Mouse (Mus musculus): ENCODE results near the gene Ylpm1. TPM values are rescaled to one million over a fixed set of nuclear protein-coding genes. Genes with fewer than 3 reads are reported as not detected.

Gene Ylpm1
- polyA plus RNA-seq, 1 experiment = 16.6 TPM

- no peaks in the 10 kb centered on the region for H3K36me3 ChIP-seq (ENCODE audit: control insufficient read depth, insufficient read depth)
- H3K79me3 ChIP-seq (ENCODE audit: low read depth) = no peaks in the 10 kb centered on the region
- no peaks in the 10 kb centered on the region for H3K79me2 ChIP-seq (ENCODE audit: control insufficient read depth, insufficient read depth)
- H3ac ChIP-seq (ENCODE audit: control insufficient read depth, insufficient read length, low read depth) = no peak overlapping the region
- no peak for TF ChIP-seq CEBPB (IDR thresholded peaks at IDR 0.05; ENCODE audit: low read depth)
- no peak for TF ChIP-seq FOSL1 (IDR thresholded peaks at IDR 0.05; ENCODE audit: insufficient read depth, low read length, poor library complexity, severe bottlenecking)
- no peak for TF ChIP-seq USF1 (IDR thresholded peaks at IDR 0.05; ENCODE audit: low read depth)
- no peaks in the 10 kb centered on the region for H3K27me3 ChIP-seq (ENCODE audit: control insufficient read depth, insufficient read depth, insufficient read length)
- no peak overlapping the region for H3K4me3 ChIP-seq (ENCODE audit: insufficient read depth, poor library complexity, severe bottlenecking)
These were observed 107.0 kb downstream of the Ylpm1 start for GRCm38 (mm10) chr12:85103096-85103495.

- no peaks in the 10 kb centered on the region for H3K36me3 ChIP-seq (ENCODE audit: control insufficient read depth, insufficient read depth)
- TF ChIP-seq FOSL1 (IDR thresholded peaks at IDR 0.05; ENCODE audit: insufficient read depth, low read length, poor library complexity, severe bottlenecking) (no peak), CEBPB (IDR thresholded peaks at IDR 0.05; ENCODE audit: low read depth) (no peak), MYOG (IDR thresholded peaks at IDR 0.05; ENCODE audit: control insufficient read depth, extremely low read depth, insufficient read length) (no peak), MYOD1 (IDR thresholded peaks at IDR 0.05; ENCODE audit: control insufficient read depth, insufficient read length, low read depth) (no peak), MAX (IDR thresholded peaks at IDR 0.05) (no peak), CTCF (IDR thresholded peaks at IDR 0.05; ENCODE audit: control insufficient read depth, insufficient read depth, insufficient read length) (no peak), USF1 (IDR thresholded peaks at IDR 0.05; ENCODE audit: low read depth) (no peak)
- no peaks in the 10 kb centered on the region for H3K79me3 ChIP-seq (ENCODE audit: low read depth)
- no peak overlapping the region for H3ac ChIP-seq (ENCODE audit: control insufficient read depth, insufficient read length, low read depth)
- no peaks in the 10 kb centered on the region for H3K79me2 ChIP-seq (ENCODE audit: control insufficient read depth, insufficient read depth)
- H3K4me3 ChIP-seq (ENCODE audit: insufficient read depth, poor library complexity, severe bottlenecking) = no peak overlapping the region
- H3K27me3 ChIP-seq (ENCODE audit: control insufficient read depth, insufficient read depth, insufficient read length) = no peaks in the 10 kb centered on the region
These were observed 108.7 kb downstream of the Ylpm1 start for GRCm38 (mm10) chr12:85104789-85105188.

GRCm38 (mm10) chr12:85106292-85106691 is 110.2 kb downstream of the Ylpm1 start:
- Histone ChIP-seq H3K79me2 (ENCODE audit: control insufficient read depth, insufficient read depth) (peaks cover 11% of the 10 kb centered on the region), H3K36me3 (ENCODE audit: control insufficient read depth, insufficient read depth) (no peaks in the 10 kb centered on the region), H3K79me3 (ENCODE audit: low read depth) (peaks cover 3% of the 10 kb centered on the region), H3K27me3 (ENCODE audit: control insufficient read depth, insufficient read depth, insufficient read length) (no peaks in the 10 kb centered on the region), H3ac (ENCODE audit: control insufficient read depth, insufficient read length, low read depth) (no peak overlapping the region), H3K4me3 (ENCODE audit: insufficient read depth, poor library complexity, severe bottlenecking) (no peak overlapping the region)
- TF ChIP-seq CEBPB (IDR thresholded peaks at IDR 0.05; ENCODE audit: low read depth) (no peak), CTCF (IDR thresholded peaks at IDR 0.05; ENCODE audit: control insufficient read depth, insufficient read depth, insufficient read length) (no peak), MYOG (IDR thresholded peaks at IDR 0.05; ENCODE audit: control insufficient read depth, extremely low read depth, insufficient read length) (no peak), FOSL1 (IDR thresholded peaks at IDR 0.05; ENCODE audit: insufficient read depth, low read length, poor library complexity, severe bottlenecking) (no peak), MYOD1 (IDR thresholded peaks at IDR 0.05; ENCODE audit: control insufficient read depth, insufficient read length, low read depth) (no peak), MAX (IDR thresholded peaks at IDR 0.05) (no peak), USF1 (IDR thresholded peaks at IDR 0.05; ENCODE audit: low read depth) (no peak)

GRCm38 (mm10) chr12:85108643-85109042 is 112.5 kb downstream of the Ylpm1 start:
- Histone ChIP-seq H3ac (ENCODE audit: control insufficient read depth, insufficient read length, low read depth) (no peak overlapping the region), H3K79me2 (ENCODE audit: control insufficient read depth, insufficient read depth) (peaks cover 34% of the 10 kb centered on the region), H3K4me3 (ENCODE audit: insufficient read depth, poor library complexity, severe bottlenecking) (no peak overlapping the region), H3K27me3 (ENCODE audit: control insufficient read depth, insufficient read depth, insufficient read length) (no peaks in the 10 kb centered on the region), H3K79me3 (ENCODE audit: low read depth) (peaks cover 26% of the 10 kb centered on the region), H3K36me3 (ENCODE audit: control insufficient read depth, insufficient read depth) (peaks cover 14% of the 10 kb centered on the region)
- no peak for TF ChIP-seq USF1 (IDR thresholded peaks at IDR 0.05; ENCODE audit: low read depth)
- no peak for TF ChIP-seq MYOG (IDR thresholded peaks at IDR 0.05; ENCODE audit: control insufficient read depth, extremely low read depth, insufficient read length)
- no peak for TF ChIP-seq MAX (IDR thresholded peaks at IDR 0.05)
- TF ChIP-seq MYOD1 (IDR thresholded peaks at IDR 0.05; ENCODE audit: control insufficient read depth, insufficient read length, low read depth) = no peak
- no peak for TF ChIP-seq CEBPB (IDR thresholded peaks at IDR 0.05; ENCODE audit: low read depth)
- no peak for TF ChIP-seq CTCF (IDR thresholded peaks at IDR 0.05; ENCODE audit: control insufficient read depth, insufficient read depth, insufficient read length)
- no peak for TF ChIP-seq FOSL1 (IDR thresholded peaks at IDR 0.05; ENCODE audit: insufficient read depth, low read length, poor library complexity, severe bottlenecking)

GRCm38 (mm10) chr12:85109426-85109825 is 113.3 kb downstream of the Ylpm1 start:
- Histone ChIP-seq H3ac (ENCODE audit: control insufficient read depth, insufficient read length, low read depth) (no peak overlapping the region), H3K36me3 (ENCODE audit: control insufficient read depth, insufficient read depth) (peaks cover 19% of the 10 kb centered on the region), H3K79me3 (ENCODE audit: low read depth) (peaks cover 31% of the 10 kb centered on the region), H3K27me3 (ENCODE audit: control insufficient read depth, insufficient read depth, insufficient read length) (no peaks in the 10 kb centered on the region), H3K79me2 (ENCODE audit: control insufficient read depth, insufficient read depth) (peaks cover 42% of the 10 kb centered on the region), H3K4me3 (ENCODE audit: insufficient read depth, poor library complexity, severe bottlenecking) (no peak overlapping the region)
- TF ChIP-seq CEBPB (IDR thresholded peaks at IDR 0.05; ENCODE audit: low read depth) = no peak
- no peak for TF ChIP-seq FOSL1 (IDR thresholded peaks at IDR 0.05; ENCODE audit: insufficient read depth, low read length, poor library complexity, severe bottlenecking)
- TF ChIP-seq MYOG (IDR thresholded peaks at IDR 0.05; ENCODE audit: control insufficient read depth, extremely low read depth, insufficient read length) = no peak
- TF ChIP-seq USF1 (IDR thresholded peaks at IDR 0.05; ENCODE audit: low read depth) = no peak

- H3K4me3 ChIP-seq (ENCODE audit: insufficient read depth, poor library complexity, severe bottlenecking) = peak overlapping the region; percentile 93
- peaks cover 49% of the 10 kb centered on the region for H3K79me2 ChIP-seq (ENCODE audit: control insufficient read depth, insufficient read depth)
- peaks cover 39% of the 10 kb centered on the region for H3K79me3 ChIP-seq (ENCODE audit: low read depth)
- H3K27me3 ChIP-seq (ENCODE audit: control insufficient read depth, insufficient read depth, insufficient read length) = no peaks in the 10 kb centered on the region
- H3ac ChIP-seq (ENCODE audit: control insufficient read depth, insufficient read length, low read depth) = peak overlapping the region; percentile 93
- peaks cover 26% of the 10 kb centered on the region for H3K36me3 ChIP-seq (ENCODE audit: control insufficient read depth, insufficient read depth)
- TF ChIP-seq CTCF (IDR thresholded peaks at IDR 0.05; ENCODE audit: control insufficient read depth, insufficient read depth, insufficient read length) (no peak), MYOD1 (IDR thresholded peaks at IDR 0.05; ENCODE audit: control insufficient read depth, insufficient read length, low read depth) (no peak), FOSL1 (IDR thresholded peaks at IDR 0.05; ENCODE audit: insufficient read depth, low read length, poor library complexity, severe bottlenecking) (no peak), MYOG (IDR thresholded peaks at IDR 0.05; ENCODE audit: control insufficient read depth, extremely low read depth, insufficient read length) (no peak)
These were observed 114.0 kb downstream of the Ylpm1 start for GRCm38 (mm10) chr12:85110011-85110697.

All from C2C12 (cell line).